Mouse (Mus musculus) limb, embryonic 12.5 days (tissue): ENCODE measurements around the gene Cib4. TPM values are rescaled to one million over a fixed set of nuclear protein-coding genes. Genes with fewer than 3 reads are reported as not detected.
A peak's percentile ranks its signal among the peaks of the same experiment; 100 is the strongest.

Experiments
- ATAC-seq: fragments of 200-750 bp; cut with Nextera tagmentation; 2 replicates; pipeline ENCODE4 v1.8.0; 2017; ENCODE audit warnings: low read depth, moderate TSS enrichment; ENCODE audit not compliant: insufficient number of reproducible peaks, insufficient read depth, low FRiP score, low TSS enrichment
- H3K27ac ChIP-seq: fragments of 300-500 bp; sonication (generic); 2 replicates; pipeline ENCODE4 v1.5.1; 2016; ENCODE audit warnings: mild to moderate bottlenecking, moderate library complexity
- H3K27me3 ChIP-seq: fragments of 300-500 bp; sonication (generic); 2 replicates; pipeline ENCODE4 v1.6.1; 2016; ENCODE audit warnings: mild to moderate bottlenecking, moderate library complexity
- H3K36me3 ChIP-seq: fragments of 300-500 bp; sonication (generic); 2 replicates; pipeline ENCODE4 v1.6.1; 2016; ENCODE audit warnings: mild to moderate bottlenecking, moderate library complexity
- H3K4me1 ChIP-seq: fragments of 300-500 bp; sonication (generic); replicated peaks from 2 replicates; pipeline ENCODE4 v1.6.1; 2016
- H3K4me2 ChIP-seq: fragments of 300-500 bp; sonication (generic); 2 replicates; pipeline ENCODE4 v1.6.1; 2016; ENCODE audit warnings: mild to moderate bottlenecking, moderate library complexity
- H3K4me3 ChIP-seq: fragments of 300-500 bp; sonication (generic); replicated peaks from 2 replicates; pipeline ENCODE4 v1.5.1; 2016; ENCODE audit warnings: mild to moderate bottlenecking
- H3K9ac ChIP-seq: fragments of 300-500 bp; sonication (generic); replicated peaks from 2 replicates; pipeline ENCODE4 v1.6.1; 2016; ENCODE audit warnings: mild to moderate bottlenecking, moderate library complexity
- H3K9me3 ChIP-seq: fragments of 300-500 bp; sonication (generic); 2 replicates; pipeline ENCODE4 v1.6.1; 2016; ENCODE audit warnings: mild to moderate bottlenecking, moderate library complexity
- WGBS: fragments of 180-500 bp; shearing (Covaris S2); methylation state at CpG from one replicate; pipeline ENCODE4 v1.1.7; 2016; 5-methylcytosine and 5-hydroxymethylcytosine counted together
- polyA plus RNA-seq: library from polyadenylated mRNA; unstranded; fragments of >200 nt; fragmentation: Nextera tagmentation; extraction: Ambion mirVana; gene quantifications from 2 replicates; pipeline ENCODE4 v1.2.1, GENCODE M21; 2016

The Cib4 gene
- polyA plus RNA-seq, 1 experiment from 2014 or later: not detected

DNA sequence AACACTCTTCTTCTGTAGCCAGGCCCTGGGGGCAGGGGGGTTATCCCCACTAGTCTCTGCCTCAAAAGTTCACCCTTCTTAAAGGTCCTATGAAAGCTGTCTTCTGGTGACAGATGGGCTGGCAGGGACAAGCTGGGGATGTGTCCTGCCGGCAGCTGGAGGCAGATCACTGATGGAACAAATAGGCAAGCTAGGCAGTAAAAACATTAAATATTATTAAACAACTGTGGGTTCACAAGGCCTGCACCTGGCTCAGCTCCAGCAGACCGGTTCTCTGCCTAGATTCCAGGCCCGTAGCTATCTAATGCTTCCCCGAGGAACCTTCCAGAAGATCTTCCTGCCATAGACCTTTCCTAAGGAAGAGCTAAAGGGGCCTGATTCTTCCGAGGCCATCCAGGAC is 27.5 kb downstream of the Cib4 start:
- 55% methylated on average over 5 of the region's 5 CpGs for WGBS
- Histone ChIP-seq H3K9me3 (no peaks in the 10 kb centered on the region), H3K27me3 (no peaks in the 10 kb centered on the region), H3K9ac (no peak overlapping the region), H3K4me2 (no peak overlapping the region), H3K4me3 (no peak overlapping the region), H3K36me3 (no peaks in the 10 kb centered on the region), H3K27ac (peak overlapping the region; percentile 35; the same call in 1 of the 2 replicates), H3K4me1 (peaks cover 26% of the 10 kb centered on the region)
- no peak for ATAC-seq

DNA sequence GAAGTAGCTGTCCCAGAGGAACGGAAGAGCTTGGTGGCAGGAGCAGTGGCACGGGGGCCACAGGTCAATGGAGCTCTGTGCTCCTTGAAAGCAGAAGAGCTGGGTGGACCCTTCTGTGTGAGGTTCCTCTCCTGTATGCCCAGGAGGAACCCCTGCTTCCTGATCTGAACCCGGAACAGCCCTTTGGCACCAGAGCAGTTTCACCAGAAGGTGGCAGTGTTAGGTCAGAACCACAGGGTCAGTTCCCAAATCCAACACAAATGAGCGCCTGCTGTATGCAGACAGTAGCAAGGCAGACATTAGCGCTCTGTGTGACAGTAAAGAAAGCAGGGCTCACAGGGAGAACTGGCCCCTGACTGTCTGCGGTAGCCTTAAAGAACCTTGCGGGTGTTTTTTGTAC is 29.3 kb downstream of the Cib4 start:
- Histone ChIP-seq H3K9me3 (no peaks in the 10 kb centered on the region), H3K4me3 (no peak overlapping the region), H3K4me2 (no peak overlapping the region), H3K27me3 (no peaks in the 10 kb centered on the region), H3K9ac (no peak overlapping the region), H3K4me1 (peaks cover 26% of the 10 kb centered on the region), H3K27ac (no peak overlapping the region), H3K36me3 (no peaks in the 10 kb centered on the region)
- WGBS: 61% methylated on average over 7 of the region's 7 CpGs
- ATAC-seq: no peak

DNA sequence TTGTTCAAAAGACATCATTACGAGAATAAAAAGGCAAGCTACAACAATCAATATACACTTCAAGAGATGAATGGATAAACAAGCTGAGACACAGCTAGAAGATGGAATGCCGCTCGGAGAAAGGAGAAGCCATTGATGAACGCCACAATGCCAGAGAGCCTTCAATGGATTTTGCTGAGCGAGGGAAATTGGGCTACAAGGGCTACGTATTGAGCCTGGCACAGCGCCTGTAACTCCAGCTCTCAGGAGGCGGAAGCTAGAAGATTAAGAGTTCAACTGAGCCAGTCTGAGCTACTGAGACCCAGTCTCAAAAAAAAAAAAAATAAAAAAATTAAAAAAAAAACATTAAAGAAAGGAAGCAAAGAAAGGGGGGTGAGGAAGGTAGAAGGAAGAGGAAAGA is 32.5 kb downstream of the Cib4 start:
- Histone ChIP-seq H3K9ac (no peak overlapping the region), H3K9me3 (no peaks in the 10 kb centered on the region), H3K27me3 (no peaks in the 10 kb centered on the region), H3K4me2 (no peak overlapping the region), H3K36me3 (no peaks in the 10 kb centered on the region), H3K4me3 (no peak overlapping the region), H3K27ac (no peak overlapping the region), H3K4me1 (peaks cover 16% of the 10 kb centered on the region)
- 92% methylated on average over 8 of the region's 8 CpGs for WGBS
- ATAC-seq: no peak

DNA sequence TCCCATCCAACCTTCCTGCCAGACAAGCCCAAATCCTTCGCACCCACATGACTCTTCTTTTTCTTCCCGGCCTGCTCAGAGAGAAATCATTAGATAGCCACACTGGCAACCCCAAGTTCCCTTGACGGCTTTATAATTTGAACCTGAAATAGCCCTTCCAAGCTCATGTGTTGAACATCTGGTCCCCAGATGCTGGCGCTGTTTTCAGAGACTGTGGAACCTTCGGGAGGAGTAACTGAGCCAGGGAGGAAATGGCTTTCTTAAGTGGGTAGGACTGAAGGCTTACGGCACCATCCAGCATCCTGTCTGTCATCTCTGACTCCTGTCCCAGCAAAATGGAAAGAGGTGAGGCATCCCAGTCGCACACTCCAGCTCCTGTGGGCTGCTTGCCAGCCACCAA is 48.3 kb downstream of the Cib4 start:
- no peak for ATAC-seq

DNA sequence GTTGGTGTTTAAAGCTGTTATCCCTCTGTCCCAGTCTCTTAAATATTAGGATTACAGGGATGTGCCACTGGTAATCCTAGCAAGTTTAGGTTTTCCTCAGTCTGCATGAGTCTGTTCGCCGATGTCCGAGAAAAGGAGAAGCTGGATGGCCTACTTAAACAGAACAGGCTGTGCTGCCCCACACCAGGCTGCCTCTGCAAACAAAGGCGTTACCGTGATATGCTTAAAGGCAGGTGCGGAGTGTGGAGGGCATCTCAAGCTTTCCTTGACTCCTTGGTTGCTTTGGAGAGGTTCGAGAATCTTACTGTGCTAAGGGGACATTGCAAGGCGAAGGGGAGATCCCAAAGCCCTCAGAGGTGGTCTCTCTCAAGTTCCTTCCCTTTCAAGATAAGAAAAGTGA is 48.8 kb downstream of the Cib4 start:
- Histone ChIP-seq H3K9me3 (no peaks in the 10 kb centered on the region), H3K36me3 (no peaks in the 10 kb centered on the region), H3K27me3 (no peaks in the 10 kb centered on the region), H3K4me3 (no peak overlapping the region), H3K4me2 (peak overlapping the region; percentile 37; the same call in 1 of the 2 replicates), H3K27ac (peak overlapping the region; percentile 89), H3K4me1 (peaks cover 18% of the 10 kb centered on the region), H3K9ac (no peak overlapping the region)
- ATAC-seq: no peak
- WGBS: 44% methylated on average over 8 of the region's 8 CpGs

More for the DNA sequence above, 48.3 kb downstream of the Cib4 start:
- Histone ChIP-seq H3K9ac (no peak overlapping the region), H3K9me3 (no peaks in the 10 kb centered on the region), H3K27me3 (no peaks in the 10 kb centered on the region), H3K4me2 (peak overlapping the region; percentile 37), H3K4me3 (no peak overlapping the region), H3K27ac (peak overlapping the region; percentile 89), H3K36me3 (no peaks in the 10 kb centered on the region), H3K4me1 (peaks cover 21% of the 10 kb centered on the region)
- 17% methylated on average over 7 of the region's 7 CpGs for WGBS

DNA sequence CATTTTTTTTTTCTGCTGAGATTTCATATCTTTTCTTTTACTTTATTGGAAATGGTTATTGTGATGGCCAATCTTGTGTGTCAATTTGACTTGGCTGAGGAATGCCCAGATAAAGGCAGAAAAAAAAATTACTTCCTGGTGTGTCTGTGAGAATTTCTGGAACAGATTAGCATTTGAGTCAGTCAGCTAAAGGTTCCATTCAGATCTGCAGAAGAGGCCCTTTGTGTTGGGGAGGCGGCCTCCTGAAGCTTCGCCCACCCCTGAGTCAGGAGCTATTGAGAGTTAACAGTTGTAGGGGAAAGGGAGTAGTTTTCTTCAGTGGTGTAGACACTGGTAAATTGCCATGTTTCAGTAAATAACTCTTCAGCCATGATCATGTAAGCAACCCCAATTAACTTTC is 50.3 kb downstream of the Cib4 start:
- no peak overlapping the region for H3K27ac ChIP-seq
- H3K27me3 ChIP-seq: no peaks in the 10 kb centered on the region
- 81% methylated on average over 2 of the region's 2 CpGs for WGBS
- H3K9ac ChIP-seq: no peak overlapping the region
- no peaks in the 10 kb centered on the region for H3K9me3 ChIP-seq
- no peaks in the 10 kb centered on the region for H3K36me3 ChIP-seq
- peaks cover 18% of the 10 kb centered on the region for H3K4me1 ChIP-seq
- no peak overlapping the region for H3K4me3 ChIP-seq
- H3K4me2 ChIP-seq: no peak overlapping the region
- no peak for ATAC-seq

DNA sequence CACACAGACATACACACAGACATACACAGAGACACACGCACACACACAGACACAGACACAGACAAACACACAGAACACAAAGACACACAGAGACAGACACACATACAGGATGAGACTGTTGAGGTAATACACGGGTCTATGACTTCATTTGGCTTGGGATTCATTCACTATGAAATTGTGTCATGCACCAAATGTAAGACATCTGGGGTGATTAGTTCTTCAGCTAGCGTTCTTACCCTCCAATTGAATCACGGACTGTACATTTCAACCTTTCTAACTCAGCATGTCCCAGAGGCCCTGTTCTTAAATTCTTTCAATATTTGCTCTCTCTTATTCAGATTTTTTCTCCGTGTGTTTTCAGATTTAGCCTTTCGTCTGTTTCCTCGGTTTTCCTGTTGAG is 51.0 kb downstream of the Cib4 start:
- H3K4me2 ChIP-seq: no peak overlapping the region
- H3K4me3 ChIP-seq: no peak overlapping the region
- H3K9ac ChIP-seq: no peak overlapping the region
- WGBS: 77% methylated on average over 7 of the region's 7 CpGs
- no peaks in the 10 kb centered on the region for H3K36me3 ChIP-seq
- no peak for ATAC-seq
- H3K9me3 ChIP-seq: no peaks in the 10 kb centered on the region
- H3K4me1 ChIP-seq: peaks cover 18% of the 10 kb centered on the region
- no peak overlapping the region for H3K27ac ChIP-seq
- H3K27me3 ChIP-seq: no peaks in the 10 kb centered on the region

DNA sequence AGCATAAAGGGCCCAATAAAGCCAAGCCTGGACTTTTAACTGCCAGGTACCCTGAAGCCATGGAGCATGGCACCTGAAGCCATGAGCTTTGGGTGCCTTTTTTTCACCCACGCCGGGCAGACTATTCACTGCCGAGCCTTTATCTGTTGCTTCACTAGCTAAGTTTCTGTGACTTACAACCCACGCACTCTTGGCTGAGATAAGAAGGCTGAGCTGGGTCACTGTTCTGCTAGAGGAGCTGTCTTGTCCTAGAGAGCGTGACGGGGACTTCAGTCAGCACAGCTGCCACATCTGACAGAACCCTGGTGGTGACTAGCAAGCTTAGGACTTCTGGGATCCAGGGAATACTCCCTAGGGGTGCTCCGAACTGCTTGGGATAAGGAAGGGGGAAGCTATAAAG is 51.9 kb downstream of the Cib4 start:
- Histone ChIP-seq H3K4me3 (no peak overlapping the region), H3K36me3 (no peaks in the 10 kb centered on the region), H3K27me3 (no peaks in the 10 kb centered on the region), H3K9ac (no peak overlapping the region), H3K4me1 (peaks cover 18% of the 10 kb centered on the region), H3K27ac (no peak overlapping the region), H3K4me2 (no peak overlapping the region), H3K9me3 (no peaks in the 10 kb centered on the region)
- ATAC-seq: no peak
- 78% methylated on average over 7 of the region's 7 CpGs for WGBS

DNA sequence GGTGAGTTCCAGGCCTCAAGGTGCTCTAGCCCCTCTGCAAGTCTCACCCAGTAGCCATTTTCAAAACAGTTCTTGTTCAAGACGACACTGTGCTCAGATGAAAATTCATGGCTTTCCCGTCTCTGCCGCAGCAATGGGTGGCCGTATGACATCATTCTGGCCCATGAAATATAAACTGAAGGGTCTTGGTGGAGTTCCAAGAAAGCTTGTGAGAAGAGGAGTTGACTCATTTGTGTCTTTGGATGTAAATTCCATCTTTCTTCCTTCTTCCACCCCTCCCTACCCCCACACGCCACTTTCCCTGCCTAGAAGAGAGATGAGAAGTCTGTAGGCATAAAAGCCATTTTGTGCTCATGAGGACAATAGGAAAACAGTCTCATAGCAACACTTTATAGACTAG is 54.8 kb downstream of the Cib4 start:
- no peaks in the 10 kb centered on the region for H3K27me3 ChIP-seq
- H3K27ac ChIP-seq: no peak overlapping the region
- no peak overlapping the region for H3K9ac ChIP-seq
- no peak for ATAC-seq
- H3K4me3 ChIP-seq: no peak overlapping the region
- H3K9me3 ChIP-seq: no peaks in the 10 kb centered on the region
- WGBS: 86% methylated on average over 5 of the region's 5 CpGs
- no peaks in the 10 kb centered on the region for H3K36me3 ChIP-seq
- H3K4me1 ChIP-seq: no peaks in the 10 kb centered on the region; the same call in 1 of the 2 replicates
- H3K4me2 ChIP-seq: no peak overlapping the region

DNA sequence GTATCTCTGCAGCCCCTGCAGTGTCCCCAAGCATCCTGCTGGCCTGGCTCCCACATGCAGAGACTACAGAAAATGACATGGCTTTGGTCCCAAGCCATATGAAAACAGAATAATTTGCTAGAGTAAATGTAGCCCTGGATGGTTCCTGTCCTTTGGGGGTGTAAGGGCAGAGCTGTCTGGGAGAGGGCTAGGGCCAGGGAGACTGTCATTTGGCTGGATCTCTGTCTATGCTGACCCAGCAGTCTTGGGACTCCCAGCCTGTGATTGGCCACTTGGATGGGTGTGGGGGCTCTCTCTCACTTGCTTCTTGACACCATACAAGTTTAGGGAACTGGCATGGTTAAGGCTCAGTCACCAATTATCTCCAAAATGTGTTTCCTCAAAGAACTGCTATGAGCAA is 55.4 kb downstream of the Cib4 start:
- Histone ChIP-seq H3K27me3 (no peaks in the 10 kb centered on the region), H3K4me1 (no peaks in the 10 kb centered on the region; the same call in 1 of the 2 replicates), H3K9ac (no peak overlapping the region), H3K27ac (no peak overlapping the region), H3K9me3 (no peaks in the 10 kb centered on the region), H3K4me2 (no peak overlapping the region), H3K4me3 (no peak overlapping the region), H3K36me3 (no peaks in the 10 kb centered on the region)
- ATAC-seq: no peak

DNA sequence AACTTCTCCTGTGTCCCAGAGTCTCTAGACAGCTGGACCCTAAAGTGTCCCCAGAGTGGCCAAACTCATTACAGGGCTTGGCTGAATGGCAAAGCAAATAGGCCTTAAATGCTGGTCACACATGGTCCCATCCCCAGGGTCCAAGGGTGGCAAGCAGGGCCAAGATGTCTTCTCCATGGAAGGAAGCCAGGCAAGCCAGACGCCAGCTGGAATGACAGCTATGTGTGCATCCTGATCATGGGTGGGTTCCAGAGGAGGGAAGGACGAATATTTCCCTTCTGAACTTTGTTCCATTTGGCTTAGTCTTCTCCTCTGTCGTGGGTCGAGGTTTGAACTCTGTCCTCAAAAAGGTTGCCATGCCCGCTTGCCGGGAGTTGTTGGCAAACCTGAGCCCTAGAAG is 60.5 kb downstream of the Cib4 start:
- 85% methylated on average over 6 of the region's 6 CpGs for WGBS
- H3K4me2 ChIP-seq: no peak overlapping the region

DNA sequence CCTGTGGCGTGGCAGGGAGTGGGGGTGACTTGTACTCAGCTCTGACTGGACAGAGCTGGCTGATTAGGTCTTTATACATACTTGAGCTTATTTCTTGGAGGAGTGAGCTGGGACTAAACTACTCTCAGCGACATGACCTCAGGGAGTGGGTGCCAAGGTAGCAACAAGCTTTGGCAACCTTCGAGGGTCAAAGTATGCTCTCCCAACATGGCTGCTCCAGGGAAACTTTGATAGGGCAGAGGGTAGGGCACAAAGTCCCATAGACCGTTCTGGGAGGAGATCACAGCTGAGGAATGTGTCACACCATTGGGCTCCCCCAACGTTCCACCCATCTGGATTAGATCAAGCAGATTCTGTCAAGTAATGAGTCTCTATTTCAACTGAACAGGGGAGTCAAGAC is 61.0 kb downstream of the Cib4 start:
- Histone ChIP-seq H3K9me3 (no peaks in the 10 kb centered on the region), H3K4me3 (no peak overlapping the region), H3K27me3 (no peaks in the 10 kb centered on the region), H3K4me2 (no peak overlapping the region), H3K4me1 (no peaks in the 10 kb centered on the region), H3K36me3 (no peaks in the 10 kb centered on the region), H3K9ac (no peak overlapping the region), H3K27ac (no peak overlapping the region)
- WGBS: 66% methylated on average over 5 of the region's 5 CpGs
- no peak for ATAC-seq

More for the DNA sequence above, 60.5 kb downstream of the Cib4 start:
- no peak for ATAC-seq
- no peaks in the 10 kb centered on the region for H3K36me3 ChIP-seq
- no peaks in the 10 kb centered on the region for H3K4me1 ChIP-seq
- H3K27ac ChIP-seq: no peak overlapping the region
- H3K4me3 ChIP-seq: no peak overlapping the region
- no peaks in the 10 kb centered on the region for H3K27me3 ChIP-seq
- no peaks in the 10 kb centered on the region for H3K9me3 ChIP-seq
- H3K9ac ChIP-seq: no peak overlapping the region
